Comparison of ENCODE assay signal across 19 mouse cellular contexts in genomic region chr10:26345879-26346278, GRCm38 (mm10). TPM values are rescaled to one million over a fixed set of nuclear protein-coding genes. Genes with fewer than 3 reads are reported as not detected.
DNase-seq lines count a peak whose midpoint lies in the region; ATAC-seq and TF ChIP-seq lines count a peak whose summit lies in the region.
"Had no signal": no experiment of that assay in that cellular context is flagged by ENCODE, and none has a peak within 500 bp of the region (broad histone marks: within the 10 kb centered on the region; RNA-seq: fewer than 3 reads in every experiment).

No protein-coding gene starts in this region.

- H3K9ac ChIP-seq in lung, postnatal 0 days (replicated peaks; ENCODE audit: low read depth) = no peak overlapping the region
- H3K9ac ChIP-seq: limb, embryonic 13.5 days had no signal

- no peaks in the 10 kb centered on the region for H3K27me3 ChIP-seq in lung, postnatal 0 days (replicated peaks; ENCODE audit: insufficient read depth, low read length)
- H3K27me3 ChIP-seq: limb, embryonic 13.5 days; megakaryocyte, embryonic 14.5 days had no signal

- no peaks in the 10 kb centered on the region for H3K4me1 ChIP-seq in lung, postnatal 0 days (ENCODE audit: insufficient read depth, low read depth, low read length)
- H3K4me1 ChIP-seq: megakaryocyte, embryonic 14.5 days had no signal

- peaks cover 17% of the 10 kb centered on the region; the same call in 1 of the 2 replicates for H3K36me3 ChIP-seq in lung, postnatal 0 days (ENCODE audit: insufficient read depth, low read length)

- TF ChIP-seq CTCF in lung, postnatal 0 days (IDR thresholded peaks at IDR 0.05) = peak; percentile 35

- no peaks in the 10 kb centered on the region for H3K9me3 ChIP-seq in lung, postnatal 0 days (ENCODE audit: low read length)
- H3K9me3 ChIP-seq: embryonic facial prominence, embryonic 10.5 days; limb, embryonic 13.5 days; megakaryocyte, embryonic 14.5 days had no signal

- no peak overlapping the region for H3K4me2 ChIP-seq in lung, postnatal 0 days (replicated peaks; ENCODE audit: low read depth, low read length)
- H3K4me2 ChIP-seq: heart, embryonic 11.5 days; limb, embryonic 13.5 days had no signal

- peak; percentile 75 for ATAC-seq in frontal cortex, adult (ENCODE audit: low TSS enrichment)
- no peak for ATAC-seq in lung, postnatal 0 days
- ATAC-seq in activated CD4-positive, CD25-positive, alpha-beta regulatory T cell, adult 4 months = peak; percentile 80
- ATAC-seq in erythroblast, adult 5-6 weeks (replicated peaks; ENCODE audit: low FRiP score, poor library complexity, severe bottlenecking) = no peak
- ATAC-seq: intestine, embryonic 16.5 days had no signal

- H3K4me3 ChIP-seq in lung, postnatal 0 days (ENCODE audit: low read depth, low read length) = no peak overlapping the region
- H3K4me3 ChIP-seq: embryonic facial prominence, embryonic 10.5 days; limb, embryonic 13.5 days; megakaryocyte, embryonic 14.5 days had no signal

- no peak for DNase-seq in frontal cortex, postnatal 36 days (ENCODE audit: low spot score in 2 of 2)
- DNase-seq in lung, postnatal 0 days (ENCODE audit: low spot score) = peak; percentile 50
- no peak for DNase-seq in lung, postnatal 14 days
- DNase-seq in telencephalon, adult 2 months (ENCODE audit: low read depth, low spot score) = peak; percentile 12
- no peak for DNase-seq in thymus, postnatal 4 days
- DNase-seq: adrenal gland, adult 8-10 months; cerebellum, postnatal 25 days; gastrocnemius, postnatal 10 days; heart, postnatal 4 days; kidney, postnatal 25 days; layer of hippocampus, postnatal 36 days had no signal

- TF ChIP-seq EP300 in lung, postnatal 0 days (IDR thresholded peaks at IDR 0.05) = no peak

- H3K27ac ChIP-seq in lung, postnatal 0 days (ENCODE audit: low read length) = no peak overlapping the region
- H3K27ac ChIP-seq: embryonic facial prominence, embryonic 10.5 days; limb, embryonic 13.5 days had no signal

- 57% methylated on average over 1 of the region's 1 CpGs for WGBS in lung, postnatal 0 days

RNA-seq across cellular contexts. Expression of gene L3mbtl3, which starts 29.9 kb away (rescaled TPM):
- polyA plus RNA-seq in lung, postnatal 0 days (2015; fragmentation: Nextera tagmentation; extraction: Ambion mirVana) = 11.4 and 12.1 TPM in 2 replicates
- polyA plus RNA-seq in activated CD4-positive, CD25-positive, alpha-beta regulatory T cell, adult 4 months (2017; shearing (Covaris generic)) = 10 to 100 TPM; 11.6 to 17.2 TPM
- 3.6 and 5.0 TPM in 2 replicates for total RNA-seq in erythroblast, adult 5-6 weeks (2015; ENCODE audit: low replicate concordance)
- 3.2 and 3.7 TPM in 2 replicates for total RNA-seq in erythroblast, adult 5-6 weeks (2017; ENCODE audit: low replicate concordance)

Comparison
In these comparisons a context has a peak if more than half of its experiments do, and no peak if none do; other contexts are left out.
1. DNase-seq: peak in lung, postnatal 0 days (single experiment) and telencephalon, adult 2 months (single experiment); none in frontal cortex, postnatal 36 days (0 of 2), lung, postnatal 14 days (single experiment) and thymus, postnatal 4 days (single experiment).
2. ATAC-seq: peak in frontal cortex, adult (single experiment) and activated CD4-positive, CD25-positive, alpha-beta regulatory T cell, adult 4 months (single experiment); none in lung, postnatal 0 days (single experiment) and erythroblast, adult 5-6 weeks (single experiment).